Mouse (Mus musculus): ENCODE measurements around the gene Chd9.
A peak's percentile ranks its signal among the peaks of the same experiment; 100 is the strongest.

The Chd9 gene

GRCm38 (mm10) chr8:90839725-90840714 is 11.9 kb downstream of the Chd9 start:
- DNase-seq, result no peak

GRCm38 (mm10) chr8:90841321-90841720 is 13.2 kb downstream of the Chd9 start:
- no peak for DNase-seq

- DNase-seq, result peak; percentile 65 to 71
These were observed 15.0 kb downstream of the Chd9 start for GRCm38 (mm10) chr8:90843127-90843526.

- DNase-seq, result no peak
These were observed 16.2 kb downstream of the Chd9 start for GRCm38 (mm10) chr8:90844179-90844967.

GRCm38 (mm10) chr8:90847980-90848379 is 19.8 kb downstream of the Chd9 start:
- no peak for DNase-seq

GRCm38 (mm10) chr8:90849462-90850050 is 21.4 kb downstream of the Chd9 start:
- no peak for DNase-seq

- DNase-seq, result no peak
These were observed 23.4 kb downstream of the Chd9 start for GRCm38 (mm10) chr8:90851544-90851943.

- no peak for DNase-seq
These were observed 26.0 kb downstream of the Chd9 start for GRCm38 (mm10) chr8:90853971-90854670.

GRCm38 (mm10) chr8:90854671-90855161 is 26.6 kb downstream of the Chd9 start:
- DNase-seq, result no peak

- no peak for DNase-seq
These were observed 28.0 kb downstream of the Chd9 start for GRCm38 (mm10) chr8:90856171-90856570.

GRCm38 (mm10) chr8:90856952-90857351 is 28.8 kb downstream of the Chd9 start:
- DNase-seq, result no peak

- no peak for DNase-seq
These were observed 29.9 kb downstream of the Chd9 start for GRCm38 (mm10) chr8:90858071-90858470.

- DNase-seq, result peak; percentile 33 to 38
These were observed 33.3 kb downstream of the Chd9 start for GRCm38 (mm10) chr8:90861266-90861944.

- no peak for DNase-seq
These were observed 33.9 kb downstream of the Chd9 start for GRCm38 (mm10) chr8:90862038-90862437.

GRCm38 (mm10) chr8:90867061-90867460 is 38.9 kb downstream of the Chd9 start:
- no peak for DNase-seq

GRCm38 (mm10) chr8:90867911-90868310 is 39.8 kb downstream of the Chd9 start:
- DNase-seq, result no peak

GRCm38 (mm10) chr8:90868334-90868733 is 40.2 kb downstream of the Chd9 start:
- DNase-seq, result no peak

- peak in 1 of 2 experiments; percentile 8 for DNase-seq
These were observed 41.1 kb downstream of the Chd9 start for GRCm38 (mm10) chr8:90869071-90869919.

GRCm38 (mm10) chr8:90869920-90870777 is 42.0 kb downstream of the Chd9 start:
- DNase-seq, result no peak

Measured in B cell, adult 2 months (primary cell).